Comparison of ENCODE assay signal across 8 mouse cellular contexts in the genomic region with DNA sequence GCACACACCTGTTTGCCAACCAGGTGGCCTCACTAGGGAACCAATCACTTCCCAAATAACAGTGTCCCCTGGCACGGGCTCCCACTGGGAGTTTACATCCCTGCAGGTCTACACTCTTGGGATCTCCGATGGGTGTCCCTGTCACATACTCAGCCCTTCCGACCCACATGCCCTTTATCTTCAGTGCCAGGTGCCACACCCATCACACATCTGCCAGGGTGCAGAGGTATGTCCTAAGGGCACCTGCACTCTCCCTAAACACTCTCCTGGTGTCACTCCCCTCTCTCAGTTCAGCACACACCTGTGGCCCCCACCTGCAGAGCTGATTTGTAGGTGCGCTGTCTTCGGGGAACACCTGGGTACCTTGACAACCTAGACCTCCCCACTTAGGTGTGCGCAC. TPM values are rescaled to one million over a fixed set of nuclear protein-coding genes. Genes with fewer than 3 reads are reported as not detected.
A peak's percentile ranks its signal among the peaks of the same experiment; 100 is the strongest.
DNase-seq lines count a peak whose midpoint lies in the region; ATAC-seq and TF ChIP-seq lines count a peak whose summit lies in the region.

No protein-coding gene starts in this region.

- H3K9me3 ChIP-seq in kidney, postnatal 0 days (replicated peaks; ENCODE audit: low read length) = no peaks in the 10 kb centered on the region
- no peaks in the 10 kb centered on the region for H3K9me3 ChIP-seq in embryonic facial prominence, embryonic 13.5 days
- H3K9me3 ChIP-seq in intestine, embryonic 14.5 days (ENCODE audit: control insufficient read depth, low read length) = no peaks in the 10 kb centered on the region
- H3K9me3 ChIP-seq in neural tube, embryonic 12.5 days = no peaks in the 10 kb centered on the region

- WGBS in kidney, postnatal 0 days = 48% methylated on average over 6 of the region's 6 CpGs
- WGBS in embryonic facial prominence, embryonic 13.5 days = 44% methylated on average over 6 of the region's 6 CpGs
- WGBS in intestine, embryonic 14.5 days = 39% methylated on average over 6 of the region's 6 CpGs
- WGBS in neural tube, embryonic 12.5 days = 51% methylated on average over 6 of the region's 6 CpGs

- TF ChIP-seq CTCF in kidney, postnatal 0 days (IDR thresholded peaks at IDR 0.05; ENCODE audit: low read depth) = no peak

- H3K4me2 ChIP-seq in kidney, postnatal 0 days (ENCODE audit: low read length) = peak overlapping the region; percentile 82
- H3K4me2 ChIP-seq in embryonic facial prominence, embryonic 13.5 days = peak overlapping the region; percentile 87
- H3K4me2 ChIP-seq in intestine, embryonic 14.5 days (ENCODE audit: low read length) = peak overlapping the region; percentile 93
- H3K4me2 ChIP-seq in neural tube, embryonic 12.5 days (replicated peaks) = peak overlapping the region; percentile 79

- peak overlapping the region; percentile 83 for H3K9ac ChIP-seq in kidney, postnatal 0 days (ENCODE audit: low read depth, low read length)
- peak overlapping the region; percentile 78 for H3K9ac ChIP-seq in embryonic facial prominence, embryonic 13.5 days
- H3K9ac ChIP-seq in intestine, embryonic 14.5 days (ENCODE audit: low read length) = peak overlapping the region; percentile 60
- H3K9ac ChIP-seq in neural tube, embryonic 12.5 days = no peak overlapping the region

- DNase-seq in kidney, postnatal 0 days (ENCODE audit: low spot score) = no peak
- DNase-seq in kidney, adult 9 months = no peak
- no peak for DNase-seq in intestine, embryonic 14.5 days (ENCODE audit: low spot score)
- DNase-seq in c-Kit-positive CD71-positive TER-119-positive erythroid progenitor cells, embryonic 14.5 days (ENCODE audit: low spot score) = no peak
- no peak for DNase-seq in frontal cortex, adult 2 months (ENCODE audit: extremely low spot score in 1 of 2, low spot score in 1 of 2)
- no peak for DNase-seq in cerebellum, adult 8-10 months

- H3K36me3 ChIP-seq in kidney, postnatal 0 days (ENCODE audit: insufficient read depth, low read length) = no peaks in the 10 kb centered on the region
- H3K36me3 ChIP-seq in embryonic facial prominence, embryonic 13.5 days = no peaks in the 10 kb centered on the region
- H3K36me3 ChIP-seq in intestine, embryonic 14.5 days (ENCODE audit: control insufficient read depth, insufficient read depth, low read length) = no peaks in the 10 kb centered on the region
- no peaks in the 10 kb centered on the region for H3K36me3 ChIP-seq in neural tube, embryonic 12.5 days

- ATAC-seq in kidney, postnatal 0 days (replicated peaks; ENCODE audit: low FRiP score, low read depth) = no peak
- ATAC-seq in embryonic facial prominence, embryonic 13.5 days (ENCODE audit: insufficient number of reproducible peaks, insufficient read depth, low FRiP score, low TSS enrichment, low read depth) = no peak
- no peak for ATAC-seq in intestine, embryonic 14.5 days (replicated peaks; ENCODE audit: low FRiP score, low TSS enrichment, low read depth)
- no peak for ATAC-seq in neural tube, embryonic 12.5 days (ENCODE audit: low FRiP score, low read depth)

- peak overlapping the region; percentile 70 for H3K4me3 ChIP-seq in kidney, postnatal 0 days (replicated peaks; ENCODE audit: low read depth, low read length)
- peak overlapping the region; percentile 65 for H3K4me3 ChIP-seq in embryonic facial prominence, embryonic 13.5 days
- peak overlapping the region; percentile 62 for H3K4me3 ChIP-seq in intestine, embryonic 14.5 days (ENCODE audit: low read depth, low read length)
- peak overlapping the region; percentile 54 for H3K4me3 ChIP-seq in neural tube, embryonic 12.5 days

- no peaks in the 10 kb centered on the region; the same call in 1 of the 2 replicates for H3K27me3 ChIP-seq in kidney, postnatal 0 days (ENCODE audit: insufficient read depth, low read length)
- H3K27me3 ChIP-seq in embryonic facial prominence, embryonic 13.5 days = peaks cover 47% of the 10 kb centered on the region
- peaks cover 20% of the 10 kb centered on the region for H3K27me3 ChIP-seq in intestine, embryonic 14.5 days (replicated peaks; ENCODE audit: control insufficient read depth, insufficient read depth, low read length)
- H3K27me3 ChIP-seq in neural tube, embryonic 12.5 days (replicated peaks) = peaks cover 53% of the 10 kb centered on the region

- peak overlapping the region; percentile 94; the same call in 1 of the 2 replicates for H3K27ac ChIP-seq in kidney, postnatal 0 days
- H3K27ac ChIP-seq in embryonic facial prominence, embryonic 13.5 days = peak overlapping the region; percentile 57
- peak overlapping the region; percentile 79; the same call in 1 of the 2 replicates for H3K27ac ChIP-seq in intestine, embryonic 14.5 days (ENCODE audit: low read depth)
- no peak overlapping the region for H3K27ac ChIP-seq in neural tube, embryonic 12.5 days

- H3K4me1 ChIP-seq in kidney, postnatal 0 days (replicated peaks; ENCODE audit: insufficient read depth, low read length) = peaks cover 36% of the 10 kb centered on the region
- peaks cover 61% of the 10 kb centered on the region for H3K4me1 ChIP-seq in embryonic facial prominence, embryonic 13.5 days
- H3K4me1 ChIP-seq in intestine, embryonic 14.5 days (replicated peaks; ENCODE audit: control insufficient read depth, insufficient read depth, low read length) = peaks cover 39% of the 10 kb centered on the region
- peaks cover 35% of the 10 kb centered on the region for H3K4me1 ChIP-seq in neural tube, embryonic 12.5 days

RNA-seq across cellular contexts. Expression of gene Plxnd1, which starts 1.8 kb away (rescaled TPM):
- 42.3 and 42.4 TPM in 2 replicates for polyA plus RNA-seq in kidney, postnatal 0 days (2015; fragmentation: Nextera tagmentation; extraction: Ambion mirVana)
- polyA plus RNA-seq in embryonic facial prominence, embryonic 13.5 days (2015; fragmentation: Nextera tagmentation; extraction: Ambion mirVana) = 25.2 and 40.3 TPM in 2 replicates
- 39.7 and 46.5 TPM in 2 replicates for polyA plus RNA-seq in intestine, embryonic 14.5 days (2014; fragmentation: Nextera tagmentation; extraction: Ambion mirVana)
- 20.0 and 28.0 TPM in 2 replicates for polyA plus RNA-seq in neural tube, embryonic 12.5 days (2016; fragmentation: Nextera tagmentation; extraction: Ambion mirVana)
- 56.5 and 73.7 TPM in 2 replicates for polyA plus RNA-seq in frontal cortex, adult 2 months (2012; rRNA removed)

RNA-seq across cellular contexts. Expression of gene H1foo, which starts 48.2 kb away (rescaled TPM):
- not detected in 2 replicates for polyA plus RNA-seq in kidney, postnatal 0 days (2015; fragmentation: Nextera tagmentation; extraction: Ambion mirVana)
- not detected in 2 replicates for polyA plus RNA-seq in embryonic facial prominence, embryonic 13.5 days (2015; fragmentation: Nextera tagmentation; extraction: Ambion mirVana)
- not detected in 2 replicates for polyA plus RNA-seq in intestine, embryonic 14.5 days (2014; fragmentation: Nextera tagmentation; extraction: Ambion mirVana)
- polyA plus RNA-seq in neural tube, embryonic 12.5 days (2016; fragmentation: Nextera tagmentation; extraction: Ambion mirVana) = not detected in 2 replicates
- polyA plus RNA-seq in frontal cortex, adult 2 months (2012; rRNA removed) = not detected in 2 replicates
